Mouse (Mus musculus): ENCODE measurements around the gene D17H6S53E.

DNA sequence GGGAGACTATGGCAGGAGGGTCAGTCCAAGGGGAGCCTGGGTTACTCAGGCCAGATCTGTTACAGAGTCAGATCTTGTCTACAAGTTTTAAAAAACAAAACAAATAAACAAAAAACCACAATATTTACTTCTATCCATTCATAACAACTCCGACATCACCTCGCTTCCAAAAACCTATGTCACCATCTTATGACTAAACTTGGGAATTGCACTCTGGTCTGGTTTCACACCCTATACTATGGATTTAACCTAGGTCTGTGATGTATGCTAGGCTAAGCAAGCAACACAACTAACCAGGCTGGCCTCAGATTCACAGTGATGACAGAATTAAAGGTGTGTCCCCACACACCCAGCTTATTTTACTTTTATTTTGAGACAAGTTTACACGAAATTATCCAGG, 19.7 kb upstream of the D17H6S53E start:
- TF ChIP-seq POLR2A (IDR thresholded peaks at IDR 0.05; ENCODE audit: insufficient read depth, low read depth, low read length): no peak
- TF ChIP-seq CTCF (IDR thresholded peaks at IDR 0.05): no peak
- no peak for TF ChIP-seq EP300 (IDR thresholded peaks at IDR 0.05; ENCODE audit: insufficient read depth, low read depth, low read length)

All from heart, adult 2 months (tissue).